Mouse (Mus musculus) CH12.LX (cell line): Measurements from ENCODE around the gene Lhpp.

Source experiments
- CTCF ChIP-seq, 2 experiments: IDR thresholded peaks in 1 of 2; conservative IDR thresholded peaks in 1 of 2; 2 replicates each; pipeline ENCODE4 v1.5.1; 2011 to 2012; ENCODE audit warnings: low read depth in 2 of 2, low read length in 2 of 2, improper control_type of control experiment in 1 of 2, inconsistent platforms in 1 of 2, mild to moderate bottlenecking in 1 of 2, moderate library complexity in 1 of 2
- ELF1 ChIP-seq: IDR thresholded peaks from 2 replicates; pipeline ENCODE4 v1.6.1; 2014; ENCODE audit warnings: low read depth, mild to moderate bottlenecking, inconsistent platforms, low read length, improper control_type of control experiment
- EP300 ChIP-seq: IDR thresholded peaks from 2 replicates; pipeline ENCODE4 v1.6.1; 2011; ENCODE audit warnings: low read length, improper control_type of control experiment
- MAX ChIP-seq: IDR thresholded peaks from 2 replicates; pipeline ENCODE4 v1.6.1; 2011; ENCODE audit warnings: low read length, improper control_type of control experiment
- MXI1 ChIP-seq: IDR thresholded peaks from 2 replicates; pipeline ENCODE4 v1.6.1; 2011; ENCODE audit warnings: mild to moderate bottlenecking, low read depth, low read length, improper control_type of control experiment
- POLR2A ChIP-seq: IDR thresholded peaks from 2 replicates; pipeline ENCODE4 v1.6.1; 2011; ENCODE audit warnings: low read depth, mild to moderate bottlenecking, improper control_type of control experiment, low read length
- USF1 ChIP-seq: IDR thresholded peaks from 2 replicates; pipeline ENCODE4 v1.6.1; 2014; ENCODE audit warnings: low read depth, mild to moderate bottlenecking, inconsistent platforms, low read length, improper control_type of control experiment
- ZC3H11A ChIP-seq: IDR thresholded peaks from 2 replicates; pipeline ENCODE4 v1.6.1; 2012; ENCODE audit warnings: low read depth, mild to moderate bottlenecking, inconsistent platforms, low read length, improper control_type of control experiment

- TF ChIP-seq POLR2A (no peak), ELF1 (no peak), CTCF (conservative IDR thresholded peaks at IDR 0.05 in 1 of 2, IDR thresholded peaks at IDR 0.05 in 1 of 2; ENCODE audit: low read depth in 2 of 2, low read length in 2 of 2) (no peak), USF1 (no peak), MAX (no peak), MXI1 (no peak), EP300 (no peak), ZC3H11A (no peak)
Observed at GRCm38 (mm10) chr7:132697258-132697796, 86.9 kb downstream of the Lhpp start.
